8 mouse cellular contexts compared by ENCODE assay signal in genomic region chr5:120134000-120134399, GRCm38 (mm10). TPM values are rescaled to one million over a fixed set of nuclear protein-coding genes. Genes with fewer than 3 reads are reported as not detected.
DNase-seq lines count a peak whose midpoint lies in the region; ATAC-seq lines count a peak whose summit lies in the region.

No protein-coding gene starts in this region.

- no peak overlapping the region for H3K9ac ChIP-seq in heart, embryonic 11.5 days (ENCODE audit: low read depth, low read length)

- H3K27ac ChIP-seq in heart, embryonic 11.5 days (ENCODE audit: low read depth, low read length): no peak overlapping the region

- DNase-seq in heart, adult 18-20 months: peak; percentile 27 to 60
- peak; percentile 75 to 76 for DNase-seq in B cell, adult 2 months
- peak; percentile 56 for DNase-seq in adrenal gland, adult 2 months
- peak; percentile 71 to 73 for DNase-seq in layer of hippocampus, postnatal 10 days (ENCODE audit: low spot score in 2 of 2)
- peak; percentile 17 for DNase-seq in lung, postnatal 25 days (ENCODE audit: low spot score)
- DNase-seq in spleen, postnatal 4 days (ENCODE audit: low spot score in 2 of 2): peak; percentile 73 to 87

- no peak overlapping the region for H3K4me2 ChIP-seq in heart, embryonic 11.5 days

- peaks cover 20% of the 10 kb centered on the region for H3K36me3 ChIP-seq in heart, embryonic 11.5 days (ENCODE audit: control insufficient read depth, insufficient read depth, low read length)

- no peaks in the 10 kb centered on the region for H3K27me3 ChIP-seq in heart, embryonic 11.5 days (ENCODE audit: control insufficient read depth, insufficient read depth, low read length)

- peaks cover 25% of the 10 kb centered on the region for H3K4me1 ChIP-seq in heart, embryonic 11.5 days (ENCODE audit: control insufficient read depth, insufficient read depth, low read length)

- no peak overlapping the region for H3K4me3 ChIP-seq in heart, embryonic 11.5 days (ENCODE audit: low read depth, low read length)

- no peaks in the 10 kb centered on the region for H3K9me3 ChIP-seq in heart, embryonic 11.5 days (replicated peaks; ENCODE audit: control insufficient read depth, low read length)

- WGBS in heart, embryonic 11.5 days (ENCODE audit: insufficient replicate concordance): 35% methylated on average over 6 of the region's 6 CpGs

- ATAC-seq in heart, embryonic 11.5 days (replicated peaks; ENCODE audit: insufficient number of reproducible peaks, low FRiP score, low TSS enrichment): no peak
- 0 out of 2 replicates have a peak, but pooled peaks have one; percentile 34 for ATAC-seq in erythroblast, adult 5-6 weeks (replicated peaks; ENCODE audit: low FRiP score, poor library complexity, severe bottlenecking)

RNA-seq across cellular contexts. Expression of gene Rbm19, which starts 17.7 kb away (rescaled TPM):
- 10 to 100 TPM; 18.4 to 18.5 TPM for total RNA-seq in heart, adult 18-20 months (2021)
- polyA plus RNA-seq in heart, embryonic 11.5 days (2014; fragmentation: Nextera tagmentation; extraction: Ambion mirVana): 13.5 and 15.8 TPM in 2 replicates
- 10 to 100 TPM; 24.9 to 27.0 TPM for total RNA-seq in adrenal gland, adult 2 months (2021)
- polyA plus RNA-seq in adrenal gland, adult 2 months (2012; rRNA removed): 13.0 and 14.4 TPM in 2 replicates
- 2.1 and 4.0 TPM in 2 replicates for total RNA-seq in erythroblast, adult 5-6 weeks (2015; ENCODE audit: low replicate concordance)
- 3.3 and 4.6 TPM in 2 replicates for total RNA-seq in erythroblast, adult 5-6 weeks (2017; ENCODE audit: low replicate concordance)
- total RNA-seq in layer of hippocampus, postnatal 10 days (2021): 10 to 100 TPM; 17.6 to 30.9 TPM

Comparison
In these comparisons a context has a peak if more than half of its experiments do, and no peak if none do; other contexts are left out.
1. DNase-seq: peak in every context shown above with its lines; median percentile 80 in spleen, postnatal 4 days; 76 in B cell, adult 2 months; 72 in layer of hippocampus, postnatal 10 days; 56 in adrenal gland, adult 2 months; 44 in heart, adult 18-20 months; 17 in lung, postnatal 25 days.